In genomic region chr4:88756581-88757513, GRCm38 (mm10) we compare ENCODE assay signal across 9 mouse cellular contexts. TPM values are rescaled to one million over a fixed set of nuclear protein-coding genes. Genes with fewer than 3 reads are reported as not detected.
DNase-seq lines count a peak whose midpoint lies in the region; ATAC-seq and TF ChIP-seq lines count a peak whose summit lies in the region.
"Not testable (repeated sequence)": the region's sequence is repeated elsewhere in the genome, so short reads cannot be mapped to it uniquely, and the experiment has no call there.
"Had no signal": no experiment of that assay in that cellular context is flagged by ENCODE, and none has a peak within 500 bp of the region (broad histone marks: within the 10 kb centered on the region; RNA-seq: fewer than 3 reads in every experiment).

No protein-coding gene starts in this region.

- peak overlapping the region; percentile 92 for H3K27ac ChIP-seq in bone marrow, adult 2 months (ENCODE audit: control insufficient read depth, insufficient read depth, low read depth, low read length, poor library complexity)
- peak overlapping the region; percentile 87 to 97 for H3K27ac ChIP-seq in heart, embryonic 14.5 days (replicated peaks in 1 of 2; ENCODE audit: control insufficient read depth in 1 of 2, insufficient read depth in 1 of 2, low read depth in 2 of 2, low read length in 2 of 2)
- peak overlapping the region; percentile 97 for H3K27ac ChIP-seq in intestine, embryonic 15.5 days
- peak overlapping the region; percentile 96 for H3K27ac ChIP-seq in limb, embryonic 15.5 days
- peak overlapping the region; percentile 86 for H3K27ac ChIP-seq in midbrain, embryonic 10.5 days (replicated peaks)

- H3K4me1 ChIP-seq in bone marrow, adult 2 months (ENCODE audit: control insufficient read depth, insufficient read depth, low read length); heart, embryonic 14.5 days (ENCODE audit: control insufficient read depth in 2 of 2, insufficient read depth in 2 of 2, low read length in 2 of 2); intestine, embryonic 15.5 days (replicated peaks); limb, embryonic 15.5 days: not testable (repeated sequence)
- H3K4me1 ChIP-seq in midbrain, embryonic 10.5 days: peaks cover 13% of the 10 kb centered on the region

- H3K4me2 ChIP-seq in heart, embryonic 14.5 days (ENCODE audit: low read length): peak overlapping the region; percentile 73
- peak overlapping the region; percentile 77 for H3K4me2 ChIP-seq in intestine, embryonic 15.5 days (replicated peaks)
- H3K4me2 ChIP-seq in limb, embryonic 15.5 days: peak overlapping the region; percentile 66

- peak; percentile 17 for DNase-seq in 3T3-L1 (ENCODE audit: low read depth, low spot score)
- DNase-seq in fibroblast of lung, adult 2 months (ENCODE audit: low read depth): peak; percentile 19
- DNase-seq in midbrain, embryonic 10.5 days (ENCODE audit: low spot score): peak; percentile 50
- peak; percentile 18 for DNase-seq in ovary, postnatal 10 days (ENCODE audit: low spot score)

- not testable (repeated sequence) for TF ChIP-seq CTCF in bone marrow, adult 2 months (IDR thresholded peaks at IDR 0.05; ENCODE audit: control insufficient read depth, insufficient read depth, low read length)

- WGBS in bone marrow, adult 2 months: 4% methylated on average over 28 of the region's 31 CpGs
- 12% methylated on average over 28 of the region's 31 CpGs for WGBS in heart, embryonic 14.5 days
- 10% methylated on average over 29 of the region's 31 CpGs for WGBS in intestine, embryonic 15.5 days
- 11% methylated on average over 29 of the region's 31 CpGs for WGBS in limb, embryonic 15.5 days
- WGBS in midbrain, embryonic 10.5 days: 13% methylated on average over 29 of the region's 31 CpGs

- H3K9me3 ChIP-seq in heart, embryonic 14.5 days (ENCODE audit: control insufficient read depth, low read length); intestine, embryonic 15.5 days; limb, embryonic 15.5 days; midbrain, embryonic 10.5 days (replicated peaks): not testable (repeated sequence)

- ATAC-seq in heart, embryonic 14.5 days (ENCODE audit: insufficient number of reproducible peaks, insufficient read depth, low FRiP score, low read depth); intestine, embryonic 15.5 days; limb, embryonic 15.5 days (ENCODE audit: insufficient number of reproducible peaks, low FRiP score, low TSS enrichment, low read depth): not testable (repeated sequence)

- H3K36me3 ChIP-seq in heart, embryonic 14.5 days (ENCODE audit: control insufficient read depth, insufficient read depth, low read length); intestine, embryonic 15.5 days; limb, embryonic 15.5 days; midbrain, embryonic 10.5 days: not testable (repeated sequence)

- H3K9ac ChIP-seq in heart, embryonic 14.5 days (ENCODE audit: low read length): peak overlapping the region; percentile 82
- peak overlapping the region; percentile 65 for H3K9ac ChIP-seq in intestine, embryonic 15.5 days
- H3K9ac ChIP-seq in limb, embryonic 15.5 days: peak overlapping the region; percentile 55

- H3K4me3 ChIP-seq in bone marrow, adult 2 months (replicated peaks; ENCODE audit: control insufficient read depth, low read depth, low read length): peak overlapping the region; percentile 62
- H3K4me3 ChIP-seq in heart, embryonic 14.5 days (ENCODE audit: control insufficient read depth in 1 of 2, insufficient read depth in 1 of 2, low read depth in 1 of 2, low read length in 2 of 2): peak overlapping the region; percentile 49 to 55
- peak overlapping the region; percentile 51 for H3K4me3 ChIP-seq in intestine, embryonic 15.5 days (replicated peaks)
- H3K4me3 ChIP-seq in limb, embryonic 15.5 days: peak overlapping the region; percentile 51
- H3K4me3 ChIP-seq in midbrain, embryonic 10.5 days: peak overlapping the region; percentile 63

- TF ChIP-seq POLR2A in bone marrow, adult 2 months (IDR thresholded peaks at IDR 0.05; ENCODE audit: borderline replicate concordance, control insufficient read depth, low read depth, low read length): not testable (repeated sequence)

- not testable (repeated sequence) for H3K27me3 ChIP-seq in heart, embryonic 14.5 days (ENCODE audit: control insufficient read depth, insufficient read depth, low read length); intestine, embryonic 15.5 days (replicated peaks); limb, embryonic 15.5 days; midbrain, embryonic 10.5 days (ENCODE audit: low read depth, poor library complexity, severe bottlenecking)

RNA-seq across cellular contexts. Expression of gene Gm13271, which starts 2.2 kb away (rescaled TPM):
- polyA plus RNA-seq in bone marrow, adult 2 months (2011; ENCODE audit: insufficient read depth, insufficient read length, low replicate concordance, missing spikeins): not detected in 2 replicates
- polyA plus RNA-seq in heart, embryonic 14.5 days (2014; fragmentation: Nextera tagmentation; extraction: Ambion mirVana): not detected in 2 replicates
- not detected in 2 replicates for polyA plus RNA-seq in intestine, embryonic 15.5 days (2015; fragmentation: Nextera tagmentation; extraction: Ambion mirVana)
- polyA plus RNA-seq in limb, embryonic 15.5 days (2015; fragmentation: Nextera tagmentation; extraction: Ambion mirVana): not detected in 2 replicates
- polyA plus RNA-seq in midbrain, embryonic 10.5 days (2016; fragmentation: Nextera tagmentation; extraction: Ambion mirVana): not detected in 2 replicates
- polyA plus RNA-seq: C2C12 had no signal

RNA-seq across cellular contexts. Expression of gene Gm13283, which starts 3.1 kb away (rescaled TPM):
- not detected in 2 replicates for polyA plus RNA-seq in bone marrow, adult 2 months (2011; ENCODE audit: insufficient read depth, insufficient read length, low replicate concordance, missing spikeins)
- 0.49 TPM in 1 of 2 replicates, not detected in the other for polyA plus RNA-seq in heart, embryonic 14.5 days (2014; fragmentation: Nextera tagmentation; extraction: Ambion mirVana)
- polyA plus RNA-seq in intestine, embryonic 15.5 days (2015; fragmentation: Nextera tagmentation; extraction: Ambion mirVana): 0.39 and 0.80 TPM in 2 replicates
- 0.36 and 0.60 TPM in 2 replicates for polyA plus RNA-seq in limb, embryonic 15.5 days (2015; fragmentation: Nextera tagmentation; extraction: Ambion mirVana)
- polyA plus RNA-seq in midbrain, embryonic 10.5 days (2016; fragmentation: Nextera tagmentation; extraction: Ambion mirVana): 0.19 and 0.32 TPM in 2 replicates
- polyA plus RNA-seq: C2C12 had no signal

RNA-seq across cellular contexts. Expression of gene Gm13290, which starts 16.8 kb away (rescaled TPM):
- not detected in 2 replicates for polyA plus RNA-seq in bone marrow, adult 2 months (2011; ENCODE audit: insufficient read depth, insufficient read length, low replicate concordance, missing spikeins)
- not detected in 2 replicates for polyA plus RNA-seq in heart, embryonic 14.5 days (2014; fragmentation: Nextera tagmentation; extraction: Ambion mirVana)
- polyA plus RNA-seq in intestine, embryonic 15.5 days (2015; fragmentation: Nextera tagmentation; extraction: Ambion mirVana): 0.63 TPM in 1 of 2 replicates, not detected in the other
- polyA plus RNA-seq in limb, embryonic 15.5 days (2015; fragmentation: Nextera tagmentation; extraction: Ambion mirVana): 0.76 and 0.87 TPM in 2 replicates
- 0.29 TPM in 1 of 2 replicates, not detected in the other for polyA plus RNA-seq in midbrain, embryonic 10.5 days (2016; fragmentation: Nextera tagmentation; extraction: Ambion mirVana)

RNA-seq across cellular contexts. Expression of gene Gm13289, which starts 19.9 kb away (rescaled TPM):
- polyA plus RNA-seq in bone marrow, adult 2 months (2011; ENCODE audit: insufficient read depth, insufficient read length, low replicate concordance, missing spikeins): not detected in 2 replicates
- polyA plus RNA-seq in heart, embryonic 14.5 days (2014; fragmentation: Nextera tagmentation; extraction: Ambion mirVana): not detected in 2 replicates
- not detected in 2 replicates for polyA plus RNA-seq in intestine, embryonic 15.5 days (2015; fragmentation: Nextera tagmentation; extraction: Ambion mirVana)
- polyA plus RNA-seq in limb, embryonic 15.5 days (2015; fragmentation: Nextera tagmentation; extraction: Ambion mirVana): not detected in 2 replicates
- not detected in 2 replicates for polyA plus RNA-seq in midbrain, embryonic 10.5 days (2016; fragmentation: Nextera tagmentation; extraction: Ambion mirVana)
- polyA plus RNA-seq: C2C12 had no signal

RNA-seq across cellular contexts. Expression of gene Gm13272, which starts 22.8 kb away (rescaled TPM):
- polyA plus RNA-seq in bone marrow, adult 2 months (2011; ENCODE audit: insufficient read depth, insufficient read length, low replicate concordance, missing spikeins): not detected in 2 replicates
- polyA plus RNA-seq in heart, embryonic 14.5 days (2014; fragmentation: Nextera tagmentation; extraction: Ambion mirVana): not detected in 2 replicates
- polyA plus RNA-seq in intestine, embryonic 15.5 days (2015; fragmentation: Nextera tagmentation; extraction: Ambion mirVana): not detected in 2 replicates
- polyA plus RNA-seq in limb, embryonic 15.5 days (2015; fragmentation: Nextera tagmentation; extraction: Ambion mirVana): not detected in 2 replicates
- not detected in 2 replicates for polyA plus RNA-seq in midbrain, embryonic 10.5 days (2016; fragmentation: Nextera tagmentation; extraction: Ambion mirVana)
- polyA plus RNA-seq: C2C12 had no signal
